Mouse (Mus musculus): ENCODE data around the gene Rnf11. TPM values are rescaled to one million over a fixed set of nuclear protein-coding genes. Genes with fewer than 3 reads are reported as not detected.
A peak's percentile ranks its signal among the peaks of the same experiment; 100 is the strongest.

Gene Rnf11
- polyA plus RNA-seq, 1 experiment from 2014 or later = 56.6 TPM

DNA sequence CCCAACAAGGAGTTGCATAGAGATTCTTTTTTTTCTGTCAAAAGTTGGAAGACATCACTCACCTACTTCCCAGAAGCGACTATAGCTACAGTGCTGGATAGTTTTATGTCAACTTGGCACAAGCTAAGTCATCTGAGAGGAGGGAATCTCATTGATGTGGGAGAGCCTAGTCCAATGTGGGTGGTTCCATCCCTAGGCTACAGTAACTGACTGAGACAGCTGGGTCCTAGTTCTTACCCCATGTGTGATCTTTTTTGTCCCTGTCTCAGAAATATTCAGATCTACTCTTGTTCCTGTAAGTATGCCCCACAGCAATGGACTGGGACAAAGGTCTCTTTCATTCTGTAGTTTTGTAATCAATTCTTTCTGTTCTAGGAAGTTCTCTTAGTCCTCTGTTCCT lies 66.5 kb downstream of the Rnf11 start:
- DNase-seq (ENCODE audit: low spot score) (no peak), ATAC-seq (ENCODE audit: low FRiP score) (no peak)
- Histone ChIP-seq H3K9me3 (ENCODE audit: control insufficient read depth, low read length) (no peaks in the 10 kb centered on the region), H3K4me3 (ENCODE audit: low read depth, low read length) (no peak overlapping the region), H3K4me2 (replicated peaks; ENCODE audit: low read depth, low read length) (no peak overlapping the region), H3K27ac (ENCODE audit: low read depth, low read length) (no peak overlapping the region), H3K4me1 (replicated peaks; ENCODE audit: control insufficient read depth, insufficient read depth, low read length) (no peaks in the 10 kb centered on the region), H3K9ac (ENCODE audit: low read depth, low read length) (no peak overlapping the region), H3K27me3 (ENCODE audit: control insufficient read depth, insufficient read depth, low read length) (no peaks in the 10 kb centered on the region), H3K36me3 (ENCODE audit: control insufficient read depth, insufficient read depth, low read length) (no peaks in the 10 kb centered on the region)
- WGBS = 93% methylated on average over 1 of the region's 1 CpGs

DNA sequence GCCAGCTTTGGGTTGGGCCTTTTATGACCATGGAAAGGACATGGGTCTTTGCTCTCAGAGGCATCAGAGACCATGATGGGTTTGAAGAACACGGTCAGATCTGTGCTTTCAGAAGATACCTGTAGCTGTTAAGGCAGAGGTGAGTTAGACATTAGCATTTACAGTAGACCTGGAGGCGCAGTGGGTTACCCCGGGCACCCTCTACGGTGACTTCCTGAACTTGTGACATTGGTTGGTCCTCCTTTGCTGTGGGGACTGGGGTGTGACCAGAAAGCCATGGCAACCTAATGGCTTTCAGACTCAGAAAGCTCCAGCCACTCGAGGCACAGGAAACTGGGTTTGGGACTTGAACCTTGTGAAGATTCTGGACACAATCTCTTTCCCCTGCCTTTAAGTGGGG lies 72.3 kb downstream of the Rnf11 start:
- 0 out of 2 replicates have a peak, but pooled peaks cover 2% of the 10 kb centered on the region for H3K27me3 ChIP-seq (ENCODE audit: control insufficient read depth, insufficient read depth, low read length)
- H3K4me3 ChIP-seq (ENCODE audit: low read depth, low read length) = no peak overlapping the region
- H3K27ac ChIP-seq (ENCODE audit: low read depth, low read length) = no peak overlapping the region
- no peaks in the 10 kb centered on the region for H3K36me3 ChIP-seq (ENCODE audit: control insufficient read depth, insufficient read depth, low read length)
- ATAC-seq (ENCODE audit: low FRiP score) (no peak), DNase-seq (ENCODE audit: low spot score) (no peak)
- no peaks in the 10 kb centered on the region for H3K9me3 ChIP-seq (ENCODE audit: control insufficient read depth, low read length)
- no peaks in the 10 kb centered on the region for H3K4me1 ChIP-seq (replicated peaks; ENCODE audit: control insufficient read depth, insufficient read depth, low read length)
- WGBS = 92% methylated on average over 5 of the region's 5 CpGs
- no peak overlapping the region for H3K4me2 ChIP-seq (replicated peaks; ENCODE audit: low read depth, low read length)
- no peak overlapping the region for H3K9ac ChIP-seq (ENCODE audit: low read depth, low read length)

DNA sequence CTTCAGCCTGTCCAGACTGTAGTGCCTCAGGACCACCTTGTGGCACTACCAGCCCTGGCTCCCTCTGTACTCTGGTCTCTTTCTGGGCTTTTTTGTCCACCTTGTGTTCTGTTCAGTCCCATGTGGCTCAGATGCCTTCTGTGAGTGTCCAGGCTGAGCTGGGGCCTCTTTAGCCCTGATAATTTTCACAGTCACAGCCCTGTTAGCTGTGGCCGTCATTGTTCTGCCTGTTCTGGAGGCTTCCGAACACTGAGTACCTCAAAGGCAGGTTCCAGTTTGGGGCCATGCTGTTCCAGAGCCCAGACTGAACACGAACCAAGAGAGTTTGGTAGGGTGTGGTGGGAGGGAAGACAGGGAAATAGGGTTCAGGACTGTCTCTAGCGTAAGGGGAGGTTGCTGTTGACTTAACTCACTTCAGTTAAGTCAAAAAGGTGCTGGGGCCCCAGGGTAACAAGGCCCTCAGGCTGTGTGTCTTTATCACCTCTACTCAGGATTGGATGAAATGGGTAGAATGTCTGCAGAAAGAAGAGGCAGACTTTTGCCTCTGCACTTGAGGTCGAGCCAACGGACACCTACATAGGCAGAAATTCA lies 73.1 kb downstream of the Rnf11 start:
- DNase-seq (ENCODE audit: low spot score) = no peak
- Histone ChIP-seq H3K36me3 (ENCODE audit: control insufficient read depth, insufficient read depth, low read length) (no peaks in the 10 kb centered on the region), H3K27me3 (ENCODE audit: control insufficient read depth, insufficient read depth, low read length) (0 out of 2 replicates have a peak, but pooled peaks cover 2% of the 10 kb centered on the region), H3K4me2 (replicated peaks; ENCODE audit: low read depth, low read length) (no peak overlapping the region), H3K9ac (ENCODE audit: low read depth, low read length) (no peak overlapping the region), H3K4me3 (ENCODE audit: low read depth, low read length) (no peak overlapping the region), H3K4me1 (replicated peaks; ENCODE audit: control insufficient read depth, insufficient read depth, low read length) (no peaks in the 10 kb centered on the region; the same call in 1 of the 2 replicates), H3K27ac (ENCODE audit: low read depth, low read length) (peak overlapping the region; percentile 14; the same call in 1 of the 2 replicates), H3K9me3 (ENCODE audit: control insufficient read depth, low read length) (no peaks in the 10 kb centered on the region)
- 87% methylated on average over 6 of the region's 6 CpGs for WGBS
- no peak for ATAC-seq (ENCODE audit: low FRiP score)

DNA sequence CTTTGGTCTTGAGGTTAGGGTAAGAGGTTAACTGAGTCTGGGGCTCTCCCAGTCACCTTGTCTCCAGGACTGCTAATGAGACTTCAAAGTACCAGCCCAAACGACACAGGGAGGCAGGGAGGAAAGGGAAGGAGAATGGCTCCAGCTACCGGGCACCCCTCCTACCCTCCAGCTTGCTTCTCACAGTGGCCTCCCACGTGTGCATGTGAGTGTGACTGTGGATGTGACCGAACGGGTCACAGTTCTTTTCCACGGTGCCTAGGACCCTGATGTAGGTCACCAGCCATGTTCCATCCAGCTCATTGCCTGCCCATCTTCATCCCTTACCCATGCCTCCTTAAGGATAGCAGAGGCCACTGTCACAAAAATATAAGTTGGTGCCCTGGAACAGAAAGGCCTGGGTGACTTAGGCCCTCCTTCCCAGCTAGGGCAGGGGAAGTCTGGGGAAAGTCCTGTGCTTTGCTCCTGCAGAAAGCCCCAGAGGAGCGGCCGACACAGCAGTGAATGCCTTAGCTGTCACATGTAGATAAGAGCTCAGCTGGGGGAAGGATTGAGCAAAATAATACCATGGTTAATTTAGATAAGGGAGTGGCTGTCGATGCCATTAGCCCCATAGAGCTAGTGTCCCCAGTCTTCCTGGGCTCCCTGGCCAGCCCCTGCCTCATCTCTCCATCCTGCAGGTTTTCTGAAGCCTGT lies 73.7 kb downstream of the Rnf11 start:
- 77% methylated on average over 9 of the region's 9 CpGs for WGBS
- H3K9ac ChIP-seq (ENCODE audit: low read depth, low read length) = no peak overlapping the region
- no peak for DNase-seq (ENCODE audit: low spot score)
- no peaks in the 10 kb centered on the region for H3K36me3 ChIP-seq (ENCODE audit: control insufficient read depth, insufficient read depth, low read length)
- H3K4me1 ChIP-seq (replicated peaks; ENCODE audit: control insufficient read depth, insufficient read depth, low read length) = no peaks in the 10 kb centered on the region; the same call in none of the 2 replicates
- H3K4me3 ChIP-seq (ENCODE audit: low read depth, low read length) = no peak overlapping the region
- no peaks in the 10 kb centered on the region for H3K9me3 ChIP-seq (ENCODE audit: control insufficient read depth, low read length)
- peak overlapping the region; percentile 14; the same call in 1 of the 2 replicates for H3K27ac ChIP-seq (ENCODE audit: low read depth, low read length)
- H3K27me3 ChIP-seq (ENCODE audit: control insufficient read depth, insufficient read depth, low read length) = 0 out of 2 replicates have a peak, but pooled peaks cover 2% of the 10 kb centered on the region
- ATAC-seq (ENCODE audit: low FRiP score) = no peak
- H3K4me2 ChIP-seq (replicated peaks; ENCODE audit: low read depth, low read length) = no peak overlapping the region

DNA sequence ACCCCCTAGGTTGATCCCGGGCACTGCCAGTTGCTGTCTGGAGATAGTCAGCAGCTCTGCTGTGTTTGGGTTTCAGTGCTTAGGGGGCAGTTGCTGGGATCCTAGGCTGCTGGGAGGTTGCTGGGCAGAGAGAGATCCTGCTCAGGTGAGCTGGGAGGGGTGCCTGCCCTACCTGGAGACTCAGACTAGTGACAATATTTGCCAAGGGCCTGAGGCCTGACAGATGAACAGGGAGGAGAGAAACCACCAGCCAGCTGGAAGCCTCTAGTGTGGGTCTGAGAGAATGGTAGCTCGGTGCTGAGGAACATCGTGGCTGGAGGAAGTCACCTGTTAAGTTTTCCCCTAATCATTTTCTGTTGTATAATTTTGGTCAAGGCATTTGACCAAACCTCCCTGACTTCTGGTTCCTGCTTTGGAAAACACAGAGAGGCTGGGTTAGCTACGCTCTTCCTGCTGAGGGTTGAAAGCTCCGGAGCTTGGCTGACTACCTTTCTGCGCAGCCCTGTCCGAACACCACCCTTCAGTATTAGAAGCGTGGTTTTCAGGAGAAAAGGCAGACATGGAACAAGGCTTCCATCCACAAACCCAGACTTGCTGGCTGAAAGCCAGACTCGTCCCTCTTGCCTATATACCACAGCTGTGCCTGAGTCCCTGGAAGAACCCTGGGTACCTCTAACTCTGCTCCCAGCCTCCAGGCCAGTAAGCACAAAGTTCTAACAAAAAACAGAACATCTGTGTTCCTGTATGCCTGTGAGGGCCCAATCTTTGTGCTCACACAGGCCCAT lies 76.6 kb downstream of the Rnf11 start:
- Histone ChIP-seq H3K27me3 (ENCODE audit: control insufficient read depth, insufficient read depth, low read length) (0 out of 2 replicates have a peak, but pooled peaks cover 2% of the 10 kb centered on the region), H3K4me3 (ENCODE audit: low read depth, low read length) (no peak overlapping the region), H3K4me1 (replicated peaks; ENCODE audit: control insufficient read depth, insufficient read depth, low read length) (no peaks in the 10 kb centered on the region; the same call in none of the 2 replicates), H3K9me3 (ENCODE audit: control insufficient read depth, low read length) (no peaks in the 10 kb centered on the region), H3K9ac (ENCODE audit: low read depth, low read length) (no peak overlapping the region), H3K36me3 (ENCODE audit: control insufficient read depth, insufficient read depth, low read length) (no peaks in the 10 kb centered on the region), H3K4me2 (replicated peaks; ENCODE audit: low read depth, low read length) (no peak overlapping the region; the same call in 1 of the 2 replicates), H3K27ac (ENCODE audit: low read depth, low read length) (no peak overlapping the region)
- 85% methylated on average over 9 of the region's 9 CpGs for WGBS
- ATAC-seq (ENCODE audit: low FRiP score) (no peak), DNase-seq (ENCODE audit: low spot score) (no peak)

DNA sequence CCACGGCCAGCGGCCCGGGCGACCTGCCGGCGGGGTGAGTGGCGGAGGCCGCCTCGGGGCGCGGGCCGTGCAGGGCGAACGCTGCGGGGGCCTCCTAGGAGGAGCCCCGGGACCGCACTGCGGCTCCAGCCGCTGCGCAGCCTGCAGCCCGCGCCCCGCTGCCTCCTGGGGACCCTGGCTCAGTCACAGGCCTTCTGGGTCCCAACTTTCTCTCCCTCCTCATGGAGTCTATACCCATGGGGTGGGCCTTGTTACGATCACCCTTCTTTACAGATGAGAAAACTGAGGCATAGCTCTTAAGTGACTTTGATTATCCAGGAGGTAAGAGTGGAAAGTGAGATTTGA lies 77.4 kb downstream of the Rnf11 start:
- Histone ChIP-seq H3K27ac (ENCODE audit: low read depth, low read length) (no peak overlapping the region), H3K27me3 (ENCODE audit: control insufficient read depth, insufficient read depth, low read length) (0 out of 2 replicates have a peak, but pooled peaks cover 2% of the 10 kb centered on the region), H3K9ac (ENCODE audit: low read depth, low read length) (peak overlapping the region; percentile 66), H3K4me2 (replicated peaks; ENCODE audit: low read depth, low read length) (peak overlapping the region; percentile 98), H3K4me3 (ENCODE audit: low read depth, low read length) (peak overlapping the region; percentile 48), H3K4me1 (replicated peaks; ENCODE audit: control insufficient read depth, insufficient read depth, low read length) (no peaks in the 10 kb centered on the region; the same call in none of the 2 replicates), H3K36me3 (ENCODE audit: control insufficient read depth, insufficient read depth, low read length) (no peaks in the 10 kb centered on the region), H3K9me3 (ENCODE audit: control insufficient read depth, low read length) (no peaks in the 10 kb centered on the region)
- WGBS = 4% methylated on average over 20 of the region's 24 CpGs
- DNase-seq (ENCODE audit: low spot score) = peak; percentile 24
- ATAC-seq (ENCODE audit: low FRiP score) = peak; percentile 56

DNA sequence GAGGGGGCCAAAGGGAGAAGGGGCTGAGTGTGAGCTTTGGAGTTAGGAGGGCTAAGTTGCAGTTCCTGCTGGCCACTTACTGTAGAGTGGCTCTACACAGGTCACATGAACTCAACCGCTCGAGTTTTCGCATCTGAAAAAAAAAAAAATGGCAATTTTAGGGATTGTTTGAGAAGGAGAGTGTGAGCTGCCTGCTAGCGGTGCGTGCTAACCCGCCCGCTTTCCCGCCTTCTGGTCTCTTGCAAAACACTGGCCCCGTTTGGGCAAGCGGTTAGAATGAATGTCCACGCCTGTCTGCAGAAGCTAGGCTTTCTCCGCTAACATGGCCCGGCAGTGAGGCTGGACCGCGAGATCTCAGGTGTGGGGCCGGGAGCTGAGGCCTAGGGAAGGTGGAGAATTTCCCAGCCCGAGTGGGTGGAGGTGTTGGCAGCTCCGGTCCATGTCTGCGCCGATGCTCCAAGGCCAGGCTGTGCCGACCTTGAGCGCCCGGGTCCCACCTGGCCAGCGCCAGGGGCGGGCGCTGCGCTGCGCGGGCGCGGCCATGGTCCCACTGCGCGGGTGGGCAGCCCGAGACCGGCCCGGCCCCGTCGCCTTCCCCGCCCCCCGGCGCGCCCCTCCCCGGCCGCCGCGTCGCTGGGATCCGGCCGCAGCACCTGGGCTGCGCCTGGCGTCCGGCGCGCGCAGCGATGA lies 77.9 kb downstream of the Rnf11 start, which contains the start of gene Ttc39a:
TSS of gene Ttc39a (plus strand) at position 138 of the 690 bp plus-strand sequence.
- Histone ChIP-seq H3K9ac (ENCODE audit: low read depth, low read length) (peak within 1 kb of the TSS; percentile 66), H3K4me3 (ENCODE audit: low read depth, low read length) (peak within 1 kb of the TSS; percentile 48), H3K9me3 (ENCODE audit: control insufficient read depth, low read length) (no peaks in the 10 kb centered on the region), H3K4me2 (replicated peaks; ENCODE audit: low read depth, low read length) (peak within 1 kb of the TSS; percentile 98), H3K27me3 (ENCODE audit: control insufficient read depth, insufficient read depth, low read length) (0 out of 2 replicates have a peak, but pooled peaks cover 2% of the 10 kb centered on the region), H3K36me3 (ENCODE audit: control insufficient read depth, insufficient read depth, low read length) (no peaks in the 10 kb centered on the region), H3K4me1 (replicated peaks; ENCODE audit: control insufficient read depth, insufficient read depth, low read length) (no peaks in the 10 kb centered on the region; the same call in none of the 2 replicates), H3K27ac (ENCODE audit: low read depth, low read length) (no peak within 1 kb of the TSS)
- WGBS = under 1% methylated on average over 53 of the region's 56 CpGs
- peak; percentile 61 for DNase-seq (ENCODE audit: low spot score)
- ATAC-seq (ENCODE audit: low FRiP score) = peak; percentile 66

DNA sequence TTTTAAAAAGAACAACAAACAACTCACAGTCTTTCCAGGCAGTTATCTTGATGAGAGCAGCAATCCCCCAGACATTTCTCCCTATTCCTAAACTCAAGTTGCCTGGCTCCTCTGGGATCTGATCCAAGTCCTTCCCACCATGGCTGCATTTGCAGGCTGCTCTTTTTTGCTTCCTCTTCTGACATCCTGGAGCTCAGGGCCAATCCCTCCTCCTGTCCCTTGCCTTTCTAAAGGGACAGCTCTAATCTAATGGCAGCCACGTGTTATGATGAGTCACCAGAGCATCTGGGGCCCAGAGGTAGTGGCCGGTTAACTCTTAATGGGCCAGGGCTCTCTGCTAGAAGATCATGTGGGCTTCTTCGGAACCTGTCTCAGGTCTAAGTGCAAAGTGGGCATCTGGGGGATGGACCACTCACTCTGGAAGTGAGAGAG lies 78.5 kb downstream of the Rnf11 start:
- Histone ChIP-seq H3K4me1 (replicated peaks; ENCODE audit: control insufficient read depth, insufficient read depth, low read length) (no peaks in the 10 kb centered on the region; the same call in none of the 2 replicates), H3K9ac (ENCODE audit: low read depth, low read length) (peak overlapping the region; percentile 66; the same call in 1 of the 2 replicates), H3K4me3 (ENCODE audit: low read depth, low read length) (peak overlapping the region; percentile 48), H3K27ac (ENCODE audit: low read depth, low read length) (no peak overlapping the region), H3K4me2 (replicated peaks; ENCODE audit: low read depth, low read length) (peak overlapping the region; percentile 98), H3K27me3 (ENCODE audit: control insufficient read depth, insufficient read depth, low read length) (0 out of 2 replicates have a peak, but pooled peaks cover 2% of the 10 kb centered on the region), H3K9me3 (ENCODE audit: control insufficient read depth, low read length) (no peaks in the 10 kb centered on the region), H3K36me3 (ENCODE audit: control insufficient read depth, insufficient read depth, low read length) (no peaks in the 10 kb centered on the region)
- 13% methylated on average over 3 of the region's 3 CpGs for WGBS
- ATAC-seq (ENCODE audit: low FRiP score) (peak; percentile 48), DNase-seq (ENCODE audit: low spot score) (peak; percentile 52)
